Mouse (Mus musculus) forebrain, embryonic 11.5 days (tissue): Measurements from ENCODE around the gene Klhl8. TPM values are rescaled to one million over a fixed set of nuclear protein-coding genes. Genes with fewer than 3 reads are reported as not detected.
A peak's percentile ranks its signal among the peaks of the same experiment; 100 is the strongest.

Source experiments
- ATAC-seq: fragments of 200-750 bp; cut with Nextera tagmentation; replicated peaks from 2 replicates; pipeline ENCODE4 v1.8.0; 2017; ENCODE audit warnings: moderate TSS enrichment; ENCODE audit not compliant: low FRiP score
- DNase-seq: peaks from one replicate; pipeline ENCODE4 v3.0.0-alpha.2; 2017; ENCODE audit warnings: low spot score
- H3K27ac ChIP-seq: fragments of 300-500 bp; sonication (generic); 2 replicates; pipeline ENCODE4 v1.5.1; 2014; ENCODE audit warnings: low read depth, low read length
- H3K27me3 ChIP-seq: fragments of 300-500 bp; sonication (generic); 2 replicates; pipeline ENCODE4 v1.6.1; 2014; ENCODE audit warnings: mild to moderate bottlenecking, low read length, mixed read lengths; ENCODE audit not compliant: control insufficient read depth, insufficient read depth
- H3K36me3 ChIP-seq: fragments of 300-500 bp; sonication (generic); 2 replicates; pipeline ENCODE4 v1.6.1; 2014; ENCODE audit warnings: mild to moderate bottlenecking, low read length, moderate library complexity, mixed read lengths; ENCODE audit not compliant: control insufficient read depth, insufficient read depth
- H3K4me1 ChIP-seq: fragments of 300-500 bp; sonication (generic); replicated peaks from 2 replicates; pipeline ENCODE4 v1.6.1; 2014; ENCODE audit warnings: low read length, mixed read lengths; ENCODE audit not compliant: control insufficient read depth, insufficient read depth
- H3K4me2 ChIP-seq: fragments of 300-500 bp; sonication (generic); 2 replicates; pipeline ENCODE4 v1.6.1; 2014; ENCODE audit warnings: low read depth, mild to moderate bottlenecking, low read length, moderate library complexity, mixed read lengths; ENCODE audit not compliant: severe bottlenecking
- H3K4me3 ChIP-seq: fragments of 300-500 bp; sonication (generic); 2 replicates; pipeline ENCODE4 v1.5.1; 2014; ENCODE audit warnings: low read depth, low read length
- H3K9ac ChIP-seq: fragments of 300-500 bp; sonication (generic); 2 replicates; pipeline ENCODE4 v1.6.1; 2014; ENCODE audit warnings: low read length
- H3K9me3 ChIP-seq: fragments of 300-500 bp; sonication (generic); 2 replicates; pipeline ENCODE4 v1.6.1; 2016; ENCODE audit warnings: low read length, mixed read lengths; ENCODE audit not compliant: control insufficient read depth
- WGBS: fragments of 180-500 bp; shearing (Covaris S2); extraction: QIAGEN DNeasy Blood & Tissue Kit; methylation state at CpG from one replicate; pipeline ENCODE4 v1.1.7; 2014; 5-methylcytosine and 5-hydroxymethylcytosine counted together
- polyA plus RNA-seq: library from polyadenylated mRNA; unstranded; fragments of >200 nt; fragmentation: Nextera tagmentation; extraction: Ambion mirVana; gene quantifications from 2 replicates; pipeline ENCODE4 v1.2.1, GENCODE M21; 2014

The Klhl8 gene
- polyA plus RNA-seq, 1 experiment from 2014 or later: 12.3 TPM

- no peak overlapping the region for H3K4me2 ChIP-seq
- no peaks in the 10 kb centered on the region for H3K36me3 ChIP-seq
- peaks cover 2% of the 10 kb centered on the region; the same call in 1 of the 2 replicates for H3K4me1 ChIP-seq
- no peak overlapping the region for H3K27ac ChIP-seq
- no peak for ATAC-seq
- DNase-seq: no peak
- H3K9ac ChIP-seq: no peak overlapping the region
- H3K9me3 ChIP-seq: no peaks in the 10 kb centered on the region
- no peaks in the 10 kb centered on the region for H3K27me3 ChIP-seq
- 86% methylated on average over 10 of the region's 10 CpGs for WGBS
- no peak overlapping the region for H3K4me3 ChIP-seq
Measured at GRCm38 (mm10) chr5:103846154-103846551, 64.9 kb downstream of the Klhl8 start.

- H3K27ac ChIP-seq: no peak overlapping the region
- no peak overlapping the region for H3K9ac ChIP-seq
- no peak overlapping the region for H3K4me3 ChIP-seq
- H3K27me3 ChIP-seq: no peaks in the 10 kb centered on the region
- WGBS: 36% methylated on average over 19 of the region's 19 CpGs
- no peaks in the 10 kb centered on the region for H3K9me3 ChIP-seq
- H3K4me1 ChIP-seq: peaks cover 2% of the 10 kb centered on the region; the same call in 1 of the 2 replicates
- no peaks in the 10 kb centered on the region for H3K36me3 ChIP-seq
- H3K4me2 ChIP-seq: no peak overlapping the region
- DNase-seq (peak; percentile 68), ATAC-seq (peak; percentile 78)
Measured at GRCm38 (mm10) chr5:103845418-103846153, 65.5 kb downstream of the Klhl8 start.

GRCm38 (mm10) chr5:103843938-103844337 lies 67.1 kb downstream of the Klhl8 start:
- 0 out of 2 replicates have a peak, but pooled peaks have one; percentile 15 for ATAC-seq
- no peak overlapping the region for H3K4me2 ChIP-seq
- H3K9ac ChIP-seq: no peak overlapping the region
- peaks cover 2% of the 10 kb centered on the region; the same call in 1 of the 2 replicates for H3K4me1 ChIP-seq
- H3K4me3 ChIP-seq: no peak overlapping the region
- no peaks in the 10 kb centered on the region for H3K9me3 ChIP-seq
- no peak overlapping the region for H3K27ac ChIP-seq
- WGBS: 63% methylated on average over 1 of the region's 1 CpGs
- H3K27me3 ChIP-seq: no peaks in the 10 kb centered on the region
- peak; percentile 73 for DNase-seq
- no peaks in the 10 kb centered on the region for H3K36me3 ChIP-seq

GRCm38 (mm10) chr5:103839265-103839626 lies 71.8 kb downstream of the Klhl8 start:
- H3K27ac ChIP-seq: no peak overlapping the region
- H3K9ac ChIP-seq: no peak overlapping the region
- no peaks in the 10 kb centered on the region for H3K36me3 ChIP-seq
- H3K4me1 ChIP-seq: no peaks in the 10 kb centered on the region
- DNase-seq (no peak), ATAC-seq (no peak)
- no peak overlapping the region for H3K4me3 ChIP-seq
- 81% methylated on average over 3 of the region's 3 CpGs for WGBS
- no peaks in the 10 kb centered on the region for H3K27me3 ChIP-seq
- H3K4me2 ChIP-seq: no peak overlapping the region
- no peaks in the 10 kb centered on the region for H3K9me3 ChIP-seq

- 88% methylated on average over 15 of the region's 15 CpGs for WGBS
- H3K4me1 ChIP-seq: no peaks in the 10 kb centered on the region
- H3K9me3 ChIP-seq: no peaks in the 10 kb centered on the region
- no peak overlapping the region for H3K27ac ChIP-seq
- H3K4me3 ChIP-seq: no peak overlapping the region
- ATAC-seq: no peak
- no peaks in the 10 kb centered on the region; the same call in 1 of the 2 replicates for H3K36me3 ChIP-seq
- no peak for DNase-seq
- no peak overlapping the region for H3K4me2 ChIP-seq
- no peaks in the 10 kb centered on the region for H3K27me3 ChIP-seq
- no peak overlapping the region for H3K9ac ChIP-seq
Measured at GRCm38 (mm10) chr5:103838550-103839264, 72.4 kb downstream of the Klhl8 start.

- DNase-seq: no peak
- WGBS: 68% methylated on average over 10 of the region's 11 CpGs
- H3K9me3 ChIP-seq: no peaks in the 10 kb centered on the region
- no peak overlapping the region for H3K9ac ChIP-seq
- no peaks in the 10 kb centered on the region; the same call in 1 of the 2 replicates for H3K36me3 ChIP-seq
- H3K4me2 ChIP-seq: no peak overlapping the region
- ATAC-seq: no peak
- H3K4me1 ChIP-seq: no peaks in the 10 kb centered on the region
- H3K4me3 ChIP-seq: no peak overlapping the region
- H3K27ac ChIP-seq: no peak overlapping the region
- H3K27me3 ChIP-seq: no peaks in the 10 kb centered on the region
Measured at GRCm38 (mm10) chr5:103836148-103836784, 74.8 kb downstream of the Klhl8 start.

- Histone ChIP-seq H3K27ac (no peak overlapping the region), H3K9me3 (no peaks in the 10 kb centered on the region), H3K4me1 (no peaks in the 10 kb centered on the region), H3K27me3 (no peaks in the 10 kb centered on the region), H3K4me2 (no peak overlapping the region), H3K36me3 (no peaks in the 10 kb centered on the region; the same call in 1 of the 2 replicates), H3K9ac (no peak overlapping the region), H3K4me3 (no peak overlapping the region)
- 87% methylated on average over 15 of the region's 15 CpGs for WGBS
- ATAC-seq (no peak), DNase-seq (no peak)
Measured at GRCm38 (mm10) chr5:103835471-103836147, 75.5 kb downstream of the Klhl8 start.

GRCm38 (mm10) chr5:103830886-103831285 lies 80.2 kb downstream of the Klhl8 start:
- no peaks in the 10 kb centered on the region for H3K4me1 ChIP-seq
- H3K27me3 ChIP-seq: no peaks in the 10 kb centered on the region
- H3K4me2 ChIP-seq: no peak overlapping the region
- no peaks in the 10 kb centered on the region; the same call in 1 of the 2 replicates for H3K36me3 ChIP-seq
- ATAC-seq (no peak), DNase-seq (no peak)
- H3K9me3 ChIP-seq: no peaks in the 10 kb centered on the region
- H3K4me3 ChIP-seq: no peak overlapping the region
- H3K9ac ChIP-seq: no peak overlapping the region
- no peak overlapping the region for H3K27ac ChIP-seq
- WGBS: 88% methylated on average over 1 of the region's 1 CpGs
